Comparison of ENCODE assay signal across 8 mouse cellular contexts in the genomic region with DNA sequence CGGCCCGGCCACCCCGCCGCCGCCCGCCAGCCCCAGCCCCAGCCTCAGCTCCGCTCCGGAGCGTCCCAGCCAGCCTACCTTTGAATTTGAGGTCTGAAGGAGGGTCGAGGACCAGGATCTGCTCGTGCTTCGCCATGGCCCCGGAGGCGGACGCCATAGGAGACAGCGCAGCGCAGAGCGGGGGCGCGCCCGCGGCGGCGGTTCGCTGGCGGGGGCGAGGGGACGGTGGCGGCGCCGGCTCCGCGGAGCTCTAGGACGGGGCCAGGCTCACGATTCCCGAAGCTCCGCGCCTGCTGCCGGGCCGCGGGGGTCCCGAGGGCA. TPM values are rescaled to one million over a fixed set of nuclear protein-coding genes. Genes with fewer than 3 reads are reported as not detected.
A peak's percentile ranks its signal among the peaks of the same experiment; 100 is the strongest.
DNase-seq lines count a peak whose midpoint lies in the region; ATAC-seq and TF ChIP-seq lines count a peak whose summit lies in the region.

No protein-coding gene starts in this region.

- no peaks in the 10 kb centered on the region for H3K27me3 ChIP-seq in kidney, embryonic 14.5 days (ENCODE audit: control insufficient read depth, insufficient read depth, low read length)
- H3K27me3 ChIP-seq in hindbrain, embryonic 14.5 days (ENCODE audit: control insufficient read depth, insufficient read depth, low read length) = no peaks in the 10 kb centered on the region
- H3K27me3 ChIP-seq in midbrain, embryonic 14.5 days (ENCODE audit: control insufficient read depth, insufficient read depth, low read length) = no peaks in the 10 kb centered on the region

- peak overlapping the region; percentile 100 for H3K27ac ChIP-seq in kidney, embryonic 14.5 days (ENCODE audit: low read depth, low read length)
- peak overlapping the region; percentile 93 for H3K27ac ChIP-seq in bone marrow macrophage, adult 2 months (ENCODE audit: insufficient read depth, low read depth, low read length)
- H3K27ac ChIP-seq in hindbrain, embryonic 14.5 days = peak overlapping the region; percentile 100
- H3K27ac ChIP-seq in midbrain, embryonic 14.5 days (replicated peaks; ENCODE audit: low read depth, low read length) = peak overlapping the region; percentile 99

- DNase-seq in kidney, adult 8-10 months = no peak
- DNase-seq in hindbrain, embryonic 14.5 days (ENCODE audit: low spot score) = no peak
- DNase-seq in midbrain, embryonic 14.5 days = no peak
- DNase-seq in left cerebral cortex, adult 9 months (ENCODE audit: low spot score in 2 of 2) = no peak
- no peak for DNase-seq in lung, postnatal 25 days (ENCODE audit: low spot score)
- DNase-seq in thymus, postnatal 14 days = no peak

- H3K9me3 ChIP-seq in kidney, embryonic 14.5 days (ENCODE audit: control insufficient read depth, low read length) = no peaks in the 10 kb centered on the region
- H3K9me3 ChIP-seq in hindbrain, embryonic 14.5 days (ENCODE audit: control insufficient read depth, low read length) = no peaks in the 10 kb centered on the region
- H3K9me3 ChIP-seq in midbrain, embryonic 14.5 days (ENCODE audit: control insufficient read depth, low read length) = no peaks in the 10 kb centered on the region

- H3K4me3 ChIP-seq in kidney, embryonic 14.5 days (ENCODE audit: low read length) = peak overlapping the region; percentile 98
- H3K4me3 ChIP-seq in bone marrow macrophage, adult 2 months (ENCODE audit: insufficient read depth, low read length) = peak overlapping the region; percentile 98
- H3K4me3 ChIP-seq in hindbrain, embryonic 14.5 days (replicated peaks; ENCODE audit: low read length) = peak overlapping the region; percentile 98
- H3K4me3 ChIP-seq in midbrain, embryonic 14.5 days (replicated peaks; ENCODE audit: low read depth, low read length) = peak overlapping the region; percentile 95

- WGBS in kidney, embryonic 14.5 days = 0% methylated on average over 17 of the region's 42 CpGs
- 1% methylated on average over 39 of the region's 42 CpGs for WGBS in hindbrain, embryonic 14.5 days
- WGBS in midbrain, embryonic 14.5 days = under 1% methylated on average over 31 of the region's 42 CpGs

- peak overlapping the region; percentile 70; the same call in 1 of the 2 replicates for H3K4me2 ChIP-seq in kidney, embryonic 14.5 days (replicated peaks; ENCODE audit: low read depth, low read length)
- H3K4me2 ChIP-seq in hindbrain, embryonic 14.5 days (replicated peaks) = peak overlapping the region; percentile 60
- H3K4me2 ChIP-seq in midbrain, embryonic 14.5 days (ENCODE audit: low read length) = peak overlapping the region; percentile 74

- H3K9ac ChIP-seq in kidney, embryonic 14.5 days (ENCODE audit: low read depth, low read length) = peak overlapping the region; percentile 97
- H3K9ac ChIP-seq in hindbrain, embryonic 14.5 days = peak overlapping the region; percentile 98
- H3K9ac ChIP-seq in midbrain, embryonic 14.5 days (replicated peaks; ENCODE audit: low read length) = peak overlapping the region; percentile 95

- TF ChIP-seq CTCF in bone marrow macrophage, adult 2 months (IDR thresholded peaks at IDR 0.05; ENCODE audit: low read depth, low read length) = no peak

- H3K4me1 ChIP-seq in kidney, embryonic 14.5 days (ENCODE audit: control insufficient read depth, insufficient read depth, low read length) = peaks cover 11% of the 10 kb centered on the region; the same call in 1 of the 2 replicates
- H3K4me1 ChIP-seq in bone marrow macrophage, adult 2 months (ENCODE audit: control insufficient read depth, insufficient read depth, low read length) = peaks cover 22% of the 10 kb centered on the region
- H3K4me1 ChIP-seq in hindbrain, embryonic 14.5 days (replicated peaks; ENCODE audit: control insufficient read depth, insufficient read depth, low read length) = peaks cover 35% of the 10 kb centered on the region
- H3K4me1 ChIP-seq in midbrain, embryonic 14.5 days (ENCODE audit: control insufficient read depth, insufficient read depth, low read length) = peaks cover 34% of the 10 kb centered on the region

- ATAC-seq in kidney, embryonic 14.5 days (ENCODE audit: low FRiP score, low TSS enrichment) = peak; percentile 63
- ATAC-seq in hindbrain, embryonic 14.5 days (ENCODE audit: low FRiP score) = peak; percentile 64
- peak; percentile 75 for ATAC-seq in midbrain, embryonic 14.5 days (ENCODE audit: low FRiP score, low TSS enrichment)

- no peaks in the 10 kb centered on the region for H3K36me3 ChIP-seq in kidney, embryonic 14.5 days (ENCODE audit: control insufficient read depth, insufficient read depth, low read length)
- H3K36me3 ChIP-seq in hindbrain, embryonic 14.5 days (replicated peaks; ENCODE audit: control insufficient read depth, insufficient read depth) = no peaks in the 10 kb centered on the region
- no peaks in the 10 kb centered on the region for H3K36me3 ChIP-seq in midbrain, embryonic 14.5 days (ENCODE audit: control insufficient read depth, insufficient read depth, low read length)

- no peak for TF ChIP-seq POLR2A in bone marrow macrophage, adult 2 months (IDR thresholded peaks at IDR 0.05; ENCODE audit: borderline replicate concordance, low read depth, low read length)

RNA-seq across cellular contexts. Expression of a gene that starts 0.3 kb away (rescaled TPM):
- polyA plus RNA-seq in kidney, embryonic 14.5 days (2014; fragmentation: Nextera tagmentation; extraction: Ambion mirVana) = 190 and 201 TPM in 2 replicates
- polyA plus RNA-seq in bone marrow macrophage, adult 2 months (2012; ENCODE audit: insufficient read depth, insufficient read length, missing spikeins) = 145 and 149 TPM in 2 replicates
- 292 and 314 TPM in 2 replicates for polyA plus RNA-seq in hindbrain, embryonic 14.5 days (2014; fragmentation: Nextera tagmentation; extraction: Ambion mirVana)
- 283 and 291 TPM in 2 replicates for polyA plus RNA-seq in midbrain, embryonic 14.5 days (2014; fragmentation: Nextera tagmentation; extraction: Ambion mirVana)

RNA-seq across cellular contexts. Expression of a gene that starts 28.9 kb away (rescaled TPM):
- polyA plus RNA-seq in kidney, embryonic 14.5 days (2014; fragmentation: Nextera tagmentation; extraction: Ambion mirVana) = not detected in 2 replicates
- polyA plus RNA-seq in bone marrow macrophage, adult 2 months (2012; ENCODE audit: insufficient read depth, insufficient read length, missing spikeins) = not detected in 2 replicates
- polyA plus RNA-seq in hindbrain, embryonic 14.5 days (2014; fragmentation: Nextera tagmentation; extraction: Ambion mirVana) = 0.21 and 0.22 TPM in 2 replicates
- 0.12 TPM in 2 replicates for polyA plus RNA-seq in midbrain, embryonic 14.5 days (2014; fragmentation: Nextera tagmentation; extraction: Ambion mirVana)
